In genomic region chr5:125325931-125326330, GRCm38 (mm10) we compare ENCODE assay signal across 12 mouse cellular contexts. TPM values are rescaled to one million over a fixed set of nuclear protein-coding genes. Genes with fewer than 3 reads are reported as not detected.
A peak's percentile ranks its signal among the peaks of the same experiment; 100 is the strongest.
DNase-seq lines count a peak whose midpoint lies in the region; ATAC-seq and TF ChIP-seq lines count a peak whose summit lies in the region.
"Had no signal": no experiment of that assay in that cellular context is flagged by ENCODE, and none has a peak within 500 bp of the region (broad histone marks: within the 10 kb centered on the region; RNA-seq: fewer than 3 reads in every experiment).

No protein-coding gene starts in this region.

- H3K9ac ChIP-seq in forebrain, embryonic 14.5 days (ENCODE audit: low read length) = no peak overlapping the region
- H3K9ac ChIP-seq in forebrain, embryonic 16.5 days (replicated peaks; ENCODE audit: low read depth, low read length) = no peak overlapping the region
- no peak overlapping the region for H3K9ac ChIP-seq in stomach, embryonic 16.5 days (ENCODE audit: low read length)
- no peak overlapping the region for H3K9ac ChIP-seq in stomach, postnatal 0 days (ENCODE audit: low read length)
- H3K9ac ChIP-seq: hindbrain, embryonic 13.5 days had no signal

- H3K27ac ChIP-seq in forebrain, embryonic 14.5 days (ENCODE audit: low read depth, low read length) = no peak overlapping the region
- H3K27ac ChIP-seq in forebrain, embryonic 16.5 days (ENCODE audit: low read length) = no peak overlapping the region
- H3K27ac ChIP-seq in stomach, embryonic 16.5 days (ENCODE audit: low read length) = no peak overlapping the region
- no peak overlapping the region for H3K27ac ChIP-seq in stomach, postnatal 0 days (replicated peaks)
- H3K27ac ChIP-seq: forebrain, embryonic 10.5 days; hindbrain, embryonic 13.5 days; kidney, postnatal 0 days had no signal

- no peak overlapping the region for H3K4me3 ChIP-seq in forebrain, embryonic 14.5 days (ENCODE audit: low read depth, low read length)
- H3K4me3 ChIP-seq in forebrain, embryonic 16.5 days (replicated peaks; ENCODE audit: low read length) = no peak overlapping the region
- H3K4me3 ChIP-seq in stomach, embryonic 16.5 days (replicated peaks; ENCODE audit: low read length) = no peak overlapping the region
- H3K4me3 ChIP-seq in stomach, postnatal 0 days (ENCODE audit: low read depth, low read length) = no peak overlapping the region
- H3K4me3 ChIP-seq: forebrain, embryonic 10.5 days; hindbrain, embryonic 13.5 days had no signal

- no peak for ATAC-seq in forebrain, embryonic 14.5 days
- ATAC-seq in forebrain, embryonic 16.5 days = no peak
- peak; percentile 39; the same call in 1 of the 2 replicates for ATAC-seq in stomach, embryonic 16.5 days (ENCODE audit: insufficient read depth, low FRiP score)
- no peak for ATAC-seq in stomach, postnatal 0 days (ENCODE audit: low FRiP score, low TSS enrichment)
- ATAC-seq: Patski had no signal

- WGBS in forebrain, embryonic 14.5 days = 83% methylated on average over 11 of the region's 11 CpGs
- WGBS in forebrain, embryonic 16.5 days = 80% methylated on average over 11 of the region's 11 CpGs
- 67% methylated on average over 11 of the region's 11 CpGs for WGBS in stomach, embryonic 16.5 days
- 67% methylated on average over 11 of the region's 11 CpGs for WGBS in stomach, postnatal 0 days

- H3K4me1 ChIP-seq in forebrain, embryonic 14.5 days (ENCODE audit: control insufficient read depth, insufficient read depth, low read length) = no peaks in the 10 kb centered on the region
- 0 out of 2 replicates have a peak, but pooled peaks cover 3% of the 10 kb centered on the region for H3K4me1 ChIP-seq in forebrain, embryonic 16.5 days (replicated peaks; ENCODE audit: control insufficient read depth, insufficient read depth, low read length)
- 0 out of 2 replicates have a peak, but pooled peaks cover 5% of the 10 kb centered on the region for H3K4me1 ChIP-seq in stomach, embryonic 16.5 days (ENCODE audit: control insufficient read depth, insufficient read depth, low read length)
- no peaks in the 10 kb centered on the region for H3K4me1 ChIP-seq in stomach, postnatal 0 days (replicated peaks; ENCODE audit: control insufficient read depth, insufficient read depth)

- no peak for TF ChIP-seq CTCF in stomach, postnatal 0 days (IDR thresholded peaks at IDR 0.05; ENCODE audit: low read depth)

- DNase-seq in forebrain, embryonic 14.5 days (ENCODE audit: low spot score) = peak; percentile 33
- DNase-seq in layer of hippocampus, adult 11-12 months (ENCODE audit: low spot score) = peak; percentile 46
- no peak for DNase-seq in layer of hippocampus, postnatal 25 days (ENCODE audit: extremely low spot score in 1 of 2, low spot score in 1 of 2)
- no peak for DNase-seq in stomach, postnatal 0 days (ENCODE audit: low spot score)
- DNase-seq in testis, postnatal 14 days (ENCODE audit: low spot score) = peak; percentile 76
- DNase-seq in urinary bladder, adult 2 months (ENCODE audit: low spot score) = no peak

- no peaks in the 10 kb centered on the region for H3K9me3 ChIP-seq in forebrain, embryonic 14.5 days (replicated peaks; ENCODE audit: control insufficient read depth, low read length)
- H3K9me3 ChIP-seq in forebrain, embryonic 16.5 days (ENCODE audit: control insufficient read depth, low read length) = no peaks in the 10 kb centered on the region
- H3K9me3 ChIP-seq in stomach, embryonic 16.5 days (replicated peaks; ENCODE audit: control insufficient read depth, low read length) = no peaks in the 10 kb centered on the region
- H3K9me3 ChIP-seq in stomach, postnatal 0 days (ENCODE audit: control insufficient read depth, low read length) = no peaks in the 10 kb centered on the region
- H3K9me3 ChIP-seq: forebrain, embryonic 10.5 days; hindbrain, embryonic 13.5 days had no signal

- H3K27me3 ChIP-seq in forebrain, embryonic 14.5 days (replicated peaks; ENCODE audit: control insufficient read depth, insufficient read depth, low read length) = no peaks in the 10 kb centered on the region
- H3K27me3 ChIP-seq in forebrain, embryonic 16.5 days (replicated peaks; ENCODE audit: control insufficient read depth, insufficient read depth, low read length) = no peaks in the 10 kb centered on the region
- no peaks in the 10 kb centered on the region for H3K27me3 ChIP-seq in stomach, embryonic 16.5 days (ENCODE audit: control insufficient read depth, insufficient read depth, low read length)
- no peaks in the 10 kb centered on the region for H3K27me3 ChIP-seq in stomach, postnatal 0 days (ENCODE audit: control insufficient read depth, insufficient read depth, low read length)
- H3K27me3 ChIP-seq: hindbrain, embryonic 13.5 days; Patski had no signal

- H3K36me3 ChIP-seq in forebrain, embryonic 14.5 days (ENCODE audit: control insufficient read depth, insufficient read depth, low read length) = no peaks in the 10 kb centered on the region
- H3K36me3 ChIP-seq in forebrain, embryonic 16.5 days (ENCODE audit: control insufficient read depth, insufficient read depth) = no peaks in the 10 kb centered on the region
- H3K36me3 ChIP-seq in stomach, embryonic 16.5 days (ENCODE audit: control insufficient read depth, insufficient read depth, low read length) = no peaks in the 10 kb centered on the region
- H3K36me3 ChIP-seq in stomach, postnatal 0 days (ENCODE audit: control insufficient read depth, insufficient read depth, low read length) = no peaks in the 10 kb centered on the region
- H3K36me3 ChIP-seq: hindbrain, embryonic 13.5 days had no signal

- TF ChIP-seq EP300 in stomach, postnatal 0 days (optimal IDR thresholded peaks at IDR 0.05) = no peak

- H3K4me2 ChIP-seq in forebrain, embryonic 14.5 days (ENCODE audit: low read length) = no peak overlapping the region
- no peak overlapping the region for H3K4me2 ChIP-seq in forebrain, embryonic 16.5 days (ENCODE audit: low read length)
- no peak overlapping the region for H3K4me2 ChIP-seq in stomach, embryonic 16.5 days (ENCODE audit: low read depth, low read length)
- no peak overlapping the region for H3K4me2 ChIP-seq in stomach, postnatal 0 days (replicated peaks; ENCODE audit: low read depth)
- H3K4me2 ChIP-seq: hindbrain, embryonic 13.5 days had no signal

RNA-seq across cellular contexts. Expression of gene Scarb1, which starts 15.0 kb away (rescaled TPM):
- 17.6 and 21.7 TPM in 2 replicates for polyA plus RNA-seq in forebrain, embryonic 14.5 days (2014; fragmentation: Nextera tagmentation; extraction: Ambion mirVana)
- 33.4 and 38.3 TPM in 2 replicates for polyA plus RNA-seq in forebrain, embryonic 16.5 days (2015; fragmentation: Nextera tagmentation; extraction: Ambion mirVana)
- 10 to 100 TPM; 34.5 to 41.6 TPM for total RNA-seq in layer of hippocampus, postnatal 25 days (2021)
- 60.6 and 61.4 TPM in 2 replicates for polyA plus RNA-seq in stomach, embryonic 16.5 days (2015; fragmentation: Nextera tagmentation; extraction: Ambion mirVana)
- 30.1 and 31.8 TPM in 2 replicates for polyA plus RNA-seq in stomach, postnatal 0 days (2015; fragmentation: Nextera tagmentation; extraction: Ambion mirVana)
- polyA plus RNA-seq in urinary bladder, adult 2 months (2012; rRNA removed) = 75.6 and 92.2 TPM in 2 replicates

Comparison
In these comparisons a context has a peak if more than half of its experiments do, and no peak if none do; other contexts are left out.
1. DNase-seq: peak in forebrain, embryonic 14.5 days (single experiment), layer of hippocampus, adult 11-12 months (single experiment) and testis, postnatal 14 days (single experiment); none in layer of hippocampus, postnatal 25 days (0 of 2), stomach, postnatal 0 days (single experiment) and urinary bladder, adult 2 months (single experiment).